Mouse (Mus musculus) duodenum, adult 2 months (tissue): Measurements from ENCODE around the gene Serpina7. TPM values are rescaled to one million over a fixed set of nuclear protein-coding genes. Genes with fewer than 3 reads are reported as not detected.

ENCODE experiments used
- polyA plus RNA-seq: library from polyadenylated mRNA; depleted of rRNA; stranded (reverse); fragments of >200 nt; gene quantifications from 2 replicates; pipeline ENCODE4 v1.2.3, GENCODE M21; 2012; ENCODE audit warnings: low replicate concordance; rRNA removed

Serpina7 gene
- polyA plus RNA-seq, result not detected in 2 replicates

GRCm38 (mm10) chrX:139085077-139085476, at the start of gene Serpina7:
Gene Serpina7 (minus strand): TSS chrX:139085236.

GRCm38 (mm10) chrX:139085943-139086342, 907 bp upstream of the Serpina7 start, which contains the start of gene 4930513O06Rik:
Gene 4930513O06Rik (plus strand): TSS chrX:139086243.

Other genes starting within 250 kb of the Serpina7 start
- not detected in 2 replicates for gene Nrk, start 170.8 kb downstream of the Serpina7 start, polyA plus RNA-seq
- not detected in 2 replicates for gene 4930513O06Rik, start 1.0 kb upstream of the Serpina7 start, polyA plus RNA-seq
- gene 4933428M09Rik, start 94.0 kb upstream of the Serpina7 start, polyA plus RNA-seq, result not detected in 2 replicates
- not detected in 2 replicates for gene Mum1l1, start 124.8 kb upstream of the Serpina7 start, polyA plus RNA-seq
- gene Trap1a, start 248.4 kb upstream of the Serpina7 start, polyA plus RNA-seq, result not detected in 2 replicates